Mouse (Mus musculus): ENCODE results near the gene Krt80.

The Krt80 gene

DNA sequence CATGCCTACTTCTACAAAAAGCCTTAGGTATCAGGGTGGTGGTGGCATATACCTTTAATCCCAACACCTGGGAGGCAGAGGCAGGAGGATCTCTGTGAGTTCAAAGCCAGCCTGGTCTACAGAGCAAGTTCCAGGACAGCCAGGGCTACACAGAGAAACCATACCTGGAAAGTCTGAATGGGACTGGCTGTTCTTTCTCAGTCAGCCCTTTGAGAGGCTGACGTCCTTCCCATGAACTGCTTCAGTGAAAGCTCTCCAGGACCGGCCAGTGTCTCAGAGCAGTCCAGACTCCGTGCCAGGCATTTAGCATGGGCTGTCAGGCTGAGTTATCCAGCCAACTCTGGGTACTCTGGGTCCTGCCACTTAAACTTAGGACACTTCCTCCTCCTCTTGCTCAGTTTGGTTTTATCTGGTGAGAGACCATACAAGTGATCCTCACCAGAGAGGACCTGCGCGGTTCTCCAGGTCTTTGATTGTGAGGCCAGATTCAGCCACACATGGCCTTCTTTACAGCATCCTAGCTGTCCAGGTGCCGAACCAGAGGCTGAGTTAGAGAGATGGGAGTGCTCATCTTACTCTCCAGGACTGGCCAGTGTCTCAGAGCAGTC lies 49.8 kb downstream of the Krt80 start:
- in situ Hi-C loops (cut with MboI; ENCODE audit: low sequenced_read_pairs), result no loop called here

DNA sequence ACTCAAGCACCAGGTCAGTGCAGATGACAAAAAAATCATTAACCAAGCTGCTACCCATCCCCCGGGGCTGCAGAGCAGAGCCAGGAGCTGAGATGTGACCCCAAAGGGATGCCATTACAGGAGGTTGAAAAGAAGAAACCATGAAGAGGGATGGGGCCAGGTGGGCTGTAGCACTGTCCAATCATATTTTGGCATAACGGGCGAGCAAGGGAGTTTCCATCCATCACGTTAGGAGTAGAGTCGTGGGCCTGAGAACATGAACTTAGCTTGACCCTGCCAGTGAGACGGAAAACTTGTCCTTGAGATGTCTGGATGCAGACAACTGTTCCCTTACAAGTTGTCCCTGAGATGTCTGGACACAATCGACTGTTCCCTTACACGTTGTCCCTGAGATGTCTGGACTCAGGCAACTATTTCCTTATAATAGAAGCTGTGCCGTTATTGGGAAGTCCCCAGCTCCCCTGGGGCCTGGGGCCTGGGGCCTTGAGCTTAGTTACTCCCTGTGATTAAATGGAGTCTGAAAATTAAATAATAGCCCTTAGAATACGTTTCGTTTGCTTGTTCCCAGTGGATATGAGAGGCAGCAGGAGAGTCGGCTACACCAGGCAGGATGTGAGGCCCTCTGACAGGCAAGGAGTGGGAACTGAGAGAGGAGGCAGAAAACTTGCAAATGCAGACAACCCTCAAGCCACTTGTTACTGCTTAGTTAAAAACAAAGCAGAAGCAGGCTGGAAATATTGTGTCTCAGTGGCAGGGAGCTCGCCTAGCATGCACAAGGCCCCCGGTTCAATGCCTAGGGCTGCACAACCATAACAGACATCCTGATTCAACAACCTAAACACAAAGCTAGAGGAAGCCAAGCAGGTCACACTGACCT lies 50.8 kb downstream of the Krt80 start:
- in situ Hi-C loops (cut with MboI; ENCODE audit: low sequenced_read_pairs), result no loop called here

DNA sequence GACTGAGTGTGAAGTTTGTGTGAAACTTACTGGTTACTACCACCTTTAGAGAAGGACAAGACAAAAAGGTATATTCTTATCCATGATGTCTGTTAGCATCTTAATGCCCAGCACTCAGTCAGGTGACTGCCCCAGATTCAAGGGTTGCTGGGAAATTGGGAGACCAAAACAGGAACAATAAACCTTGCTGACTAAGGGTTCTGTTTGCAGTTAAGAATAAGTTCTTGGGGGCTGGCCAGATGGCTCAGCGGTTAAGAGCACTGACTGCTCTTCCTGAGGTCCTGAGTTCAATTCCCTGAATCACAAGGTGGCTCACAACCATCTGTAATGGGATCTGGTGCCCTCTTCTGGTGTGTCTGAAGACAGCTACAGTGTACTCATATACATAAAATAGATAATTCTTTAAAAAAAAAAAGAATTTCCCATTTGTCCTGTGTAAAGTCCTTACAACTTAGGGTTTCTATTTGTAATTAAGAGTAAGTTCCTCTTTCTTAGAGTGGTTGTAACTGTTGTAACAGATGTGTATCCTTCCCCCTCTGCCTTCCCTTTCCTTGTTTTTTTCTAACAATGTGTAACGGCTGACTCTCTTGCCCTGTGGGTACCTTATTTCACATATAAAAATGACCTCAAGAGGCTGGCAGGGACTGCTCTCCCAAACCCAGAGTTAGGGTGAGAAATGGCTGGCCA lies 52.0 kb downstream of the Krt80 start:
- in situ Hi-C loops (cut with MboI; ENCODE audit: low sequenced_read_pairs), result no loop called here

DNA sequence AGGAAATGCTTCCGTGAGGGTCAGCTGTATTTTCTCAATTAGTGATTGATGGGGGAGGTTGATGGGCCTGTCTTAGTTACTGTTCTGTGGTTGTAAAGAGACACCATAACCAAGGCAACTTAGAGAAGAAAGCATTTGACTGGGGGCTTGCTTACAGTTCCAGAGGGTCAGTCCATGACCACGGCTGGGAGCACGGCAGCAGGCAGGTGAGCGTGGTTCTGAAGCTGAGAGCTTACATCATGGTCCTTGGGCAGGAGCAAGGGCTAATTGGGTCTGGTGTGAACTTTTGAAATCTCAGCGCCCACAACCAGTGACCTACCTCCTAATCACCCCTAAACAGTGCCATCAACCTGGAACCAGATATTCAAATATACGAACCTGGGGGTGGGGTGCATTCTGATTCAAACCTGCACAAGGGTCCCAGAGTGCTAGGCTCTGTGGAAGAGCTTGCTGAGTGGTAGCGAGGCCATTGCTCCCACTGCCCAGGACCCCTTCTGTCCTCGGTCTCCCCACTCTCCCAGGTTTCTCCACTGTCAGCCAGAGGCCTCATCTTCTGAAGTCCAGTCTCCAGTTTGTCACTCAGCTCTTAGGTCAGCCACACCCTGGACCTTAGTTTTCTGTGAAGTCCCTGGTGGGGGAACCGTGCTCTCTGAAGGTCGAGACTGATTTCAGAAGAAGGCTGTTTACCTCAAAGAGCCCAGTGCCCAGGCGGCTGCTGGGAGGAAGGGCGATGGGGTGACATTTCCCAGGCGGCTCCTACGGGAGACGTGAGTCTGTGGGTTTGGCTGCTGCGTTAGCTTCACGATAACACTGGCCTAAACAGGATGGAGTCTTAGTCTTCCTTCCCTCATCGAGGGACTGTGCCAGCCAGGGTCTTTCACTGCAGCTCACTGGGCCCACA lies 52.8 kb downstream of the Krt80 start:
- in situ Hi-C loops (cut with MboI; ENCODE audit: low sequenced_read_pairs), result no loop called here

DNA sequence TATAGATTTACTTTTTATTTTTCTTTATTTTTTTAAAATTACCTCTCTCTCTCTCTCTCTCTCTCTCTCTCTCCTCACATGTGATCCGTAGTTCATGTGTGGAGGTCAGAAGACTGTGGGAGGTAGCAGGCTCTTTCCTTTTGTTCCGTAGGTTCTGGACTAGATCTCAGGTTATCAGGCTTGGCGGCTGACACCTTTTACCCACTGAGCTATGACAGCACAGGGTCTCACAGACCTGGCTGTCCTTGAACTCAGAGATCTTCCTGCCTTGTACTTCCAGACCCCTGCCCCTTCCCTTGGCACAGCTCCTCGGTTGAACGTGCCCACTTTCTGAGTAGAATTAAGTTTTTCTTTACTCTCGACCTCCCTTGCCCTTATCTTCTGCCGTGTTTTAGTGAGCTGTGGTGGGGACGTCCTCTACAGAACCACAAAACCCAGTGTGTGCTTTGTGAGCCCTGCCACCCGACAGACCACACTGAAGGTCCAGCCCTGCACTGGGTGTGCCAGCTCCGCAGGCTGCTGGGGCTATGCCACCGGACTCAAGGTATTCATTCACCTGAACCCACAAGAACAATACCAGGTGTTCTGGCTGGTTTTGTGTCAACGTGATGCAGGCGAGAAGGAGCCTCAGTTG lies 53.6 kb downstream of the Krt80 start:
- in situ Hi-C loops (cut with MboI; ENCODE audit: low sequenced_read_pairs), result no loop called here

DNA sequence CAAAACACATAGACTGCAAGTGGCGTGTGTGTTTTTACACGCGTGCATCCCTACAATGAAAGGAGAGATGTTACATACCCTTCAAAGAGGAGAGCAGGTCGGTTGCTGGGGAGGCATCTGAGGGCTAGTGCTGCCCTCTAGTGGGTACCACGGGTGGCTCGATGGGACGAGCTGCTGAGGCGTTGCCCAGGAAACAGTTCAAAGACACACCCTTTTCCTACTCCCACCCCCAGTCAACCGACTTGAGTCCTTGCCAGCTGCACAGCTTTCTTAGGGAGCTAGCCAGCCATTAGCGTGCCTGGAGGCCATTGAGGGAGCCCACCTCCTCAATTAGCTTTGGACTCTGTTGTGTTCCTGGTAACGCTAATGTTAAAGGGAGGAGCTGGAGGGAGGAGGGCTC lies 54.1 kb downstream of the Krt80 start:
- in situ Hi-C loops (cut with MboI; ENCODE audit: low sequenced_read_pairs), result no loop called here

DNA sequence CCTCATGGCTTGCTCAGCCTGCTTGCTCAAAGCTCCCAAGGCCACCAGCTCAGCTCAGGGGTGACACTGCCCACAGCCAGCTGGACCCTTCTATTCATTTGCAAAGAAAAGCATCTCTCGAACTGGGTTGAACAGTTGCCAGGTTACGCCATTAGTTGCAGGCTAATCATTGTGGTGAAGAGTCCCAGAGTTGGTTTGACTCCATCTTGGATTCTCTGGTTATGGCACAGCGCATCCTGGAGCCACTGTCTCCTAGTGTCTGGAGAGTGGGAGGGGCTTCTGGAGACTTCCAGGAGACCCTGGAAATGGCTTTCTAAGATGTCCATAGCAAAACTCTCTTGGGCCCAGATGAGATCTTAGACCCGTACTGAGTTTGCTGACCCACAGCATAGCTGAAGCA lies 54.6 kb downstream of the Krt80 start:
- in situ Hi-C loops (cut with MboI; ENCODE audit: low sequenced_read_pairs), result no loop called here

DNA sequence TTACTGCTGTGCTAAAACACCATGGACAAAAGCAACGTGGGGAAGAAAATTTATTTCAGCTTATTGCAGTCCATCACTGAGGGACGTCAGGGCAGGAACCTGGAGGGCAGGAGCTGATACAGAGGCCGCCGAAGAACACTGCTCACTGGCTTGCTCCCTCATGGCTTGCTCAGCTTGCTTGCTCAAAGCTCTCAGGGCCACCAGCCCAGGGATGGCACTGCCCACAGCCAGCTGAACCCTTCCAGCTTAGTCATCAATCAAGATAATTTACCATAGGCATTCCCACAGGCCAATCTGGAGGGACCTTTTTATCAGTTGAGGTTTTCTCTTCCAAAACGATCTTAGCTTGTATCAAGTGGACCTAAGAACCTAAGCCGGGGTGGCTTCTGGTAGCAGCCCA lies 58.0 kb downstream of the Krt80 start:
- in situ Hi-C loops (cut with MboI; ENCODE audit: low sequenced_read_pairs), result no loop called here

DNA sequence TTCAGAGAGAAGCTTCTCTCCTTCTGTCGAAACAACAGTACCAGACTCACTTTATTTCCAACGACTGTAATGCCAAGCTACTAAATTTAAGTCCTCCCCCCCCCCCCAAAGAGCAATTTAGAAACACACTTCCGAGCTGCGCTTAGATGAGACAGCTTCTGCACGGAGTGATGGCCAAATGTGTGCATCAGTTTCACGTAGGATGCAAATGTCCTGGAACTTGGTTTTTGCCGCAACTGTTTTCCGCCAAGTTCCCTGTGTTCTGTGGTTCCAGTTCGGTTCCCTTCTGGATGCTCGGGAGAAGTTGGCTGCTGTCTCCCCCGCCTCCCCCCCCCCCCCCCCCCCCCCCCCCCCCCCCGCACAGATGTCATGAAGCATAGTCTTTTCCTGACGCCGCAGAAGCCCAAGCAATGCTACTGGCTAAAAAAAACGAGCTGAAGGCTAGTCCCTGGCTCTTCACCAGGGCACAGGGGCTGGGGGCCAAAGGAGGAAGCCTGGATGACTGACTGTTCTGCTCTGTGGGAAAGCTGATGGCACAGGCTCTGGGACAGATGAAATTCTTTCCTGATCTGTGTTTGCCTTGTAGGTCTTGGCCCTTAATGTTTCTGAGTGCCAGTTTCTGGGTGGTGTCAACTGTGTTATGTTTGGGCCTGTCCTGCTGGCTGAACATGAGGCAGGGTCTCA lies 58.7 kb downstream of the Krt80 start:
- in situ Hi-C loops (cut with MboI; ENCODE audit: low sequenced_read_pairs), result no loop called here

DNA sequence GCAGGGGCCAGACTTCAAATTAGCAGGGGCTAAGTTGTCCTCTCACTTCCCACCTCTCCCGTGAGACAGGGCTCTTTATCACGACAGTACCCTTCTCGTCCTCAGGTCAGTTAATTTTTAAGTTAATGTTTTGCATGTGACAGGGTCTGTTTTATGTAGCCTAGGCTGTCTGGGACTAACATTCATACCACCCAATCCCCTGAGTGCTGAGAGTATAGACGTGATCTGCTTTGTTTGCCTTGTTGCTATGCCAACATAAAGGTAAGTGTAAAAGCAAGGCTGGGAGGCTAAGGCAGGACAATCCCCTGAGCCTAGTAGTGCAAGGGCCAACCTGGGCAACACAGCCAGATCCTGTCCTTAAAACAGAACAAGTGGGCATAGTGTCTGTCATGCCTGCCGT lies 60.5 kb downstream of the Krt80 start:
- in situ Hi-C loops (cut with MboI; ENCODE audit: low sequenced_read_pairs), result no loop called here

DNA sequence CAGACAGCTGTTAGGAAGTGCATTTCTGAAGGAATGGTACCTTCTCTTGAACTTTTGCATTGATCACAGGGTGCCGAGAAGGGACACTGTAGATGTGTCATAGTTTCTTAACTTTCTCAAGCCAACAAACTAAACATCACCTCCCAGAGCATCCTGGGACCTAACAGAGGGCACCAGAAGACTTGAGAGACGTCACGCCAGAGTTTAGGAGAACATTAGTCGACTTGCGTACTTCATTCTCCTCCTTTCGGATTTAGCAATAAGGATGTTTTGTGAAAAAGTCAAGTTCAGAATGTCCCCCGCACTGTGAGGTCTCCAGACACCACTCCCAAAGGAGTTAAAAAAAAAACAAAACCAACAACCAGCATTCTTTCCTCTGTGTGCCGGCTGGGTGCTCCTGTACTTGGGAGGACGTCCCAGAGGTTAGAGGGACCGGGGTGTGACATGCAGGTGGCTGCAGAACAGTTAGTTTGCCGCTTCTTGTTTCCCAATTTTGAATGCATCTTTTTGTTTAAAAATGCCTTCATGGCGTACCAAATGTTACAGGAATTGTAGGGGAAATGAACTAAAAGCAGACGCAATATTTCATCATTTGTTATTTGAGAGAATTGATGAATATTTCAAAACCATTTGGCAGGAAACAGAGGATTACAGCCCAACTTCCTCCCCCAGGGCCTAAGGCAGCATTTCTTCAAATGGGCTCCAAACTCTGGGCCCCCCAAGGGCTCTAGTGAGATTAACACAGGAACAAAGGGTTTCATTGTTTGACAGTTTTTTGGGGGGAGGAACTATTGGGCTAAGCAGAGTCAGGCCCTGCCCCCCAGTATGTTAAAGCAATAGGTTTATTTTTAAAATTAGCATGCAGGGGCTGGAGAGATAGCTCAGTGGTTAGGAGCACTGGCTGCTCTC lies 61.3 kb downstream of the Krt80 start:
- in situ Hi-C loops (cut with MboI; ENCODE audit: low sequenced_read_pairs), result no loop called here

DNA sequence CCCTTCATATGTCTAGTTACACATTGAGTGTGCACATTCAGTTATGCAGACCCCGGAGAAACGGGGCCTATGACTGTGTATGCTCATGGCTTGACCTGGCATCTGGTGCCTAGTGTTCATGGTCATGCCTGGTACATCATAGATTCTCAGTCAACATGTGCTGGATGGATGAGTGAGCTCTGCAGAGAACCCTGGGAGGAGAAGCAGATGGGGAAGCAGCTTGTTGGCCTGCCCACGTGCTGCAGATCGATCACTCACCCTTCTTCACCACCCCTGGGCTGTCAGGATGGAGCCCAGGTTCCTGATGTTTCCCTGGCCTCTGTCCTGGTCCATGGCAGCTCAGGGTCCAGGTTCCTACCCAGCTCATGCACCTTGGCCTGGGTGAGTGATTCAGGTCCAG lies 63.5 kb downstream of the Krt80 start:
- in situ Hi-C loops (cut with MboI; ENCODE audit: low sequenced_read_pairs), result no loop called here

DNA sequence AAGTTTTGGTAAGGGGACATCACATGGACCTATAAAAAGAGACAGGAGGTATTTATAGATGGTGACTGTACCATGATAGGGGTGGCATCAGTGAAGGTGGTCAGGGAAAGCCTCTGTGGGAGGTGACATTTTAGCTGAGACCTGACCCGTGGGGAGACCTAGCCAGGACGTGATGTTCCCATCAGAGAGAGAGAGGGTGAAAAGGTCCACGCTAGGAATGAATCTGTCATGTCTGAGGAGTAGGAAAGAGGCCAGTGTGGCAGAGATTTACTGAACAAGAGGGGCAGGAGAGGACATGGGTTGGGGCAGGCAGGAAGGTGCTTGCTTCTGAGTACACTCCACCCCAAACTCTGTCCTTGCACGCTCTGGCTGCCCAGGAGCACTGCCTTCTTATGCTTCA lies 66.1 kb downstream of the Krt80 start:
- in situ Hi-C loops (cut with MboI; ENCODE audit: low sequenced_read_pairs), result no loop called here

DNA sequence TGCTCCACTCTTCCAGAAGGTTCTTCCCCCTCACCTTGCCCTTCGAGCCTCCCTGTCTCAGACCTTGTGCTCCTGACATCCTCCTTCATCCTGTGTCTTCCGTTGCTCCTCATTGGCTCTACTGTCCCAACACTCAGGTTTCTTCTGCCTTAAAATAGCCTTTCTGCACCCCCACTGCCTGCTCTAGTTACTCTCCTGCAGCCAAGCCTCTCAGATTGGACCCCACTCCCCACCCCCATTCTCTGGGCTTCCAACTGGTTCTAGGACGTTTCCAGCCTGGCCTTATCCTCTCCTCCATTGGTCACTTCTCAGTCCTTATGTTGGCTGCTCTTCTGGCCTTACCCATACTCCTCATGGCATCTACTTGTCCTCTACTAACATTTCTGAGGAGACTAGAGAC lies 67.8 kb downstream of the Krt80 start:
- in situ Hi-C loops (cut with MboI; ENCODE audit: low sequenced_read_pairs), result no loop called here

DNA sequence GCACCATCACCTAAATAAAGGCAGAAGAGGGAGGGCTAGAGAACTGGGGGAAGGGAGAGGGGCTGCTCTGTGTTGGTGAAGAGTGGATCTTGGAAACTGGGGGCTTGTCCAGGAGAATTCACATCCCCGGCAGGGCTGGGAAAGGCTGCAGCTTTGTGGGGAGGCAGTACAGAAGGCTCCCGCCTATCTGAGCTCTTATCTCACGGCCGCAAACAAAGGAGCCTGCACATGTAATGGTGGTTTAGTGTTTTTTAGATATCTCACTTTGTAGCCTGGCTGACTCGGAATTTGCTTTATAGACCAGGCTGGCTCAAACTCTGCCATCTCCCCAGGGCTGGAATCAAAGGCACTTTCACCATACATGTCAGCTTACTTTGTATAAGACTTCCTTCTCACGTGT lies 69.8 kb downstream of the Krt80 start:
- in situ Hi-C loops (cut with MboI; ENCODE audit: low sequenced_read_pairs), result no loop called here

DNA sequence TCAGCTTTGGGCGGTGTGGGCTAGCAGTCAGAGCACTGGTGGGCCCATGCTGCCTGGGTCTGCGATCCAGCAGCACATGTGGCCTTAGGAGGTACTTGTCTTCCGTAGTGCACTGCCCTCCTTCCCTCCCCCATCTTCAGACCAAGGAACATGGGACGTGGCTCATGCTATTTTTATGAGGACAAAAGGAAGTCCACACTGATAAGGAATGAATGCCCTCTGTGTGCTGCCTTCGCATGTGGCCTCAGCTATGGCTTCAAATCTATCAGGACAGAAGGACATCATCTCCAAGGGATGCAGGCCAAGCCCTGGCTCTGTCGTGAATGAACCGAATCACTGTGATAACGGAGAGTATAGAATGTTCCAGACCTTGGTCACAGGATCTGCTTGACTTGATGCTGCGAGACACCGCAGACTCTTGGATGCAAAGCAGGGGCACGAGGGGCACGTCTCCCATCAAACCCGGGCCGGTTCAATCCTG lies 70.4 kb downstream of the Krt80 start:
- in situ Hi-C loops (cut with MboI; ENCODE audit: low sequenced_read_pairs), result no loop called here

DNA sequence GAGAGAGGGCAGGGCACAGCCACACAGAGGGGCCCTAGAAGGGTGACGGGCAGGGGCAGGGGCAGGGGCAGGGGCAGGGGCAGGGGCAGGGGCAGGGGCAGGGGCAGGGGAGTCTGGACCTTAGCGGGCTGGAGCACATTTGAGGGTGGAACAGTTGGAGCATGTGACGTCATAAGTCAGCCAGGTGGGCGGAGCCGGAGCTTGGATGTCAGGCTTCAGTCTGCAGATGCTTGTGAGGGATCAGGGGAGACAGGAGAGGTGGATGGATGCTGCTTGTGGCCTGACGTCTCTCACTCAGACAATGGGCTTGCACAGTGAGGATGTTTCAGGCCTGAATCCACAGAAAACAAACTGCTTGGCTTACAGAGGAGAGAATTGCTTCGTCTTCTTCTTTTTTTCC lies 71.4 kb downstream of the Krt80 start:
- in situ Hi-C loops (cut with MboI; ENCODE audit: low sequenced_read_pairs), result no loop called here

DNA sequence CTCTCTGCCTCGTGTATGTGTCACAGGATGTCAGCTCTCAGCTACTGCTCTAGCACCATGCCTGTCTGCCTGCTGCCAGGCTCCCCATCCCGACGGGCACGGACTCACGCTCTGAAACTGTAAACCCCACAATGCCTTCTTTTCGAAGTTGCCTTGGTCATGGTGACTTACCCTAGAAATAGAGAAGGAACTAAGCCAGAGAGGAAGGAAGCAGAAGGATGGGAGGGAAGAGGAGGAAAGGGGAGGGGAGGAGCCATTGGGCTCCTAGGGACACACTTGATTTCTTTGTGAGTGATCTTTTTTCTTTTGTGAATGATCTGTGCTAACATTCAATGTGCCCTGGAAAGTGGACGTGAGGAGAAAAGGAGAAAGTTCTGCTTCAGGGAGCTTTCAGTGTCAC lies 72.0 kb downstream of the Krt80 start:
- in situ Hi-C loops (cut with MboI; ENCODE audit: low sequenced_read_pairs), result no loop called here
